Mouse (Mus musculus): Measurements from ENCODE around the gene Nanog.

Nanog gene

DNA sequence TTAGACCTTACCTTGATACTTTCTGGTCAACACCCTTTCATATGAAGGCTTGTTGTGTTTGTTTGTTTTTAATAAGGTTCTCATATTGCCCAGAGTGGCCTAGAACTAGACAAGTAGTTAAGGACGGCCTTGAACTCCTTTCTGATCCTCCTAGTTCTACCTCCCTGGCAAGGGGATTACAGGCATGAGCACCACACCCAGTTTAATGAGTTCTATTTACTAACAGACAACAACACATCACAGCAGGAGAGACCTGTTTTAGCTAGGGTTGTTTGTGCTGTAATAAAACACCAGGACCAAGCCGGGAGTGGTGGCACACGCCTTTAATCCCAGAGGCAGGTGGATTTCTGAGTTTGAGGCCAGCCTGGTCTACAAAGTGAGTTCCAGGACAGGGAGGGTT is 55.2 kb downstream of the Nanog start:
- no peak for DNase-seq (ENCODE audit: low read depth, low spot score)

DNA sequence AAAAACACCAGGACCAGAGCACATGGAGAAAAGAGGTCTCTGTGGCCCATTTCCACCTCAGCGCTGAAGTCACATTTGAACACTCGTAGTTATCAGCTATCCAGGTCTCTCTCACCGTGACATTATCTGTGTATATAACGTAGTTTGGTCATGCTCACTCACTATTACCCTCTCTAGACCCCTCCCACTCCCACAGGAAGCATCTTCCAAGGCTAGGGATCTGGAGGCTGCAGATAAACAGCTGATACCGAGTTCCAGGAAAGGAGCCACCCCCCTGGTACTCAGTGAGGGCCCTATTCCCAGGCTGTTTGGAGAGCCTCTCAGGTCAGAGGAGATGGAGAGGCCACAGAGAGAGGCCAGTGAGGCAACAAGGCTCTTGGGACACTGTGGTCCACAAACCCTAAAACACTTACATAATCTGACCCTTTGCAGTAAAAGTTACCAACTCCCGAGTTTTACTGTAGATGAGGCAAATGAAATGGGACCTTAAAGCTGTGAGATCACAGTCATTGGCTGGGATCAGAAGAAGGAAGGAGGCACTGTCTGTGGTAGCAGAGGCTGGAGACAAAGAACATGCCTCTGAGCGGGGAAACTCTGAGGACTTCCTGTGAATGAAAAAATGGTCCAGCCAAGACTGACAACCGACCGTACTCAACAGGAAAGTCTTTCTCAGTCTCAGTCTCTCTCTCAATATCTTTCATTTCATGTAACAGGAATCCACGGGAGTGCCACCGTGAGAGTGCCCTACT is 55.8 kb downstream of the Nanog start:
- DNase-seq (ENCODE audit: low read depth, low spot score), result no peak

DNA sequence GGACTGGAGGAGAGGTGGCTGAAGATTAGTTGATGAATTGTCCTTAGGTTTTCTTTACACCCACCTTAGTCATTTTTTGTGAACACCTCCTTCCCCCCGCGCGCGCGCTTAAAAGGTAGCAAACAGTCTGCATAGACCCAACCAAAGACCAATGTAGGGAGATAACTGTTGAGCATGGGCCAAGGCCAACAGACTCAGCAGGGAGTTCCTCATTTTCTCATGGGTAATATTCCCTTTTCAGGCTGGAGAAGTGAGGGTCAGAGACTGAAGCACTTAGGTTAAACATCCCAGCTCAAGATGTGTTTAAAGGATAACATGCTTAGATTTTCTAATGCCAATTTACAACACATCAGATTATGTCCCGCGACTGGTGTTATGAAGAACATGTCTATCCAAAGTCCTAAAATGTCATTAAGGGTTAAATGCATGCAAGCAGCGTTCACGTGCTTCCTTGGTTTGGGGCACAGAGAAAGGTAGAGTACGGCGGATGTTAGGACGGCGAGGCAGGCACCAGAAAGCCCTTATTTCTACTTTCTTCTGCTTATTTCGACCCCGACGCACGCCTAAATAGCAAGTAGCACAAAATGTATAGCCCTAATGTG is 56.7 kb downstream of the Nanog start:
- DNase-seq (ENCODE audit: low read depth, low spot score), result no peak

Measured in skeletal muscle tissue, adult 2 months (tissue).